Mouse (Mus musculus): Measurements from ENCODE around the gene 9330161L09Rik. TPM values are rescaled to one million over a fixed set of nuclear protein-coding genes. Genes with fewer than 3 reads are reported as not detected.
"Not testable (repeated sequence)": the region's sequence is repeated elsewhere in the genome, so short reads cannot be mapped to it uniquely, and the experiment has no call there.

9330161L09Rik gene
- polyA plus RNA-seq (2015; fragmentation: Nextera tagmentation; extraction: Ambion mirVana), result 0.78 and 0.92 TPM in 2 replicates

- 96% methylated on average over 4 of the region's 4 CpGs for WGBS
- H3K4me3 ChIP-seq, result no peak within 1 kb of the TSS
- no peak for ATAC-seq (ENCODE audit: low FRiP score)
Observed at GRCm38 (mm10) chr12:103407720-103408119, at the start of gene 9330161L09Rik. 9330161L09Rik (minus strand) TSS chr12:103407820.

GRCm38 (mm10) chr12:103457140-103457539 lies 49.5 kb upstream of the 9330161L09Rik start, which contains the start of gene Ifi27l2b:
Ifi27l2b (minus strand) TSS chr12:103457223.
- ATAC-seq (ENCODE audit: low FRiP score), result no peak
- Histone ChIP-seq H3K9ac (no peak within 1 kb of the TSS), H3K4me1 (replicated peaks) (no peaks in the 10 kb centered on the region), H3K27me3 (no peaks in the 10 kb centered on the region), H3K9me3 (no peaks in the 10 kb centered on the region), H3K36me3 (no peaks in the 10 kb centered on the region), H3K4me3 (no peak within 1 kb of the TSS), H3K27ac (no peak within 1 kb of the TSS), H3K4me2 (no peak within 1 kb of the TSS)
- WGBS, result 82% methylated on average over 3 of the region's 3 CpGs

More at GRCm38 (mm10) chr12:103407720-103408119, at the start of gene 9330161L09Rik:
- no peaks in the 10 kb centered on the region for H3K27me3 ChIP-seq
- no peak within 1 kb of the TSS for H3K4me2 ChIP-seq
- H3K27ac ChIP-seq, result no peak within 1 kb of the TSS
- peaks cover 99% of the 10 kb centered on the region for H3K36me3 ChIP-seq
- H3K9ac ChIP-seq, result no peak within 1 kb of the TSS
- no peaks in the 10 kb centered on the region for H3K4me1 ChIP-seq (replicated peaks)
- H3K9me3 ChIP-seq, result no peaks in the 10 kb centered on the region

- not testable (repeated sequence) for H3K36me3 ChIP-seq; H3K4me1 ChIP-seq (replicated peaks); H3K27ac ChIP-seq; H3K9ac ChIP-seq; ATAC-seq (ENCODE audit: low FRiP score); H3K9me3 ChIP-seq; H3K4me2 ChIP-seq; H3K27me3 ChIP-seq; H3K4me3 ChIP-seq
- WGBS, result no CpG with 5 or more reads among the region's 1 CpGs
Observed at GRCm38 (mm10) chr12:103456727-103457126, 49.1 kb upstream of the 9330161L09Rik start.

- no peak for ATAC-seq (ENCODE audit: low FRiP score)
- no peaks in the 10 kb centered on the region for H3K9me3 ChIP-seq
Observed at GRCm38 (mm10) chr12:103453361-103453760, 45.7 kb upstream of the 9330161L09Rik start.

GRCm38 (mm10) chr12:103445060-103445459 lies 37.4 kb upstream of the 9330161L09Rik start:
- H3K4me2 ChIP-seq, result no peak overlapping the region
- ATAC-seq (ENCODE audit: low FRiP score), result no peak
- H3K27me3 ChIP-seq, result no peaks in the 10 kb centered on the region
- no peak overlapping the region for H3K9ac ChIP-seq
- 84% methylated on average over 3 of the region's 3 CpGs for WGBS
- H3K9me3 ChIP-seq, result no peaks in the 10 kb centered on the region
- no peak overlapping the region for H3K4me3 ChIP-seq
- H3K4me1 ChIP-seq (replicated peaks), result no peaks in the 10 kb centered on the region
- no peaks in the 10 kb centered on the region for H3K36me3 ChIP-seq
- H3K27ac ChIP-seq, result no peak overlapping the region

More at GRCm38 (mm10) chr12:103453361-103453760, 45.7 kb upstream of the 9330161L09Rik start:
- Histone ChIP-seq H3K4me2 (no peak overlapping the region), H3K4me1 (replicated peaks) (no peaks in the 10 kb centered on the region), H3K9ac (no peak overlapping the region), H3K4me3 (no peak overlapping the region), H3K27me3 (no peaks in the 10 kb centered on the region), H3K36me3 (no peaks in the 10 kb centered on the region), H3K27ac (no peak overlapping the region)

GRCm38 (mm10) chr12:103444261-103444660 lies 36.6 kb upstream of the 9330161L09Rik start:
- not testable (repeated sequence) for H3K36me3 ChIP-seq; H3K4me3 ChIP-seq; H3K4me2 ChIP-seq; ATAC-seq (ENCODE audit: low FRiP score); H3K9ac ChIP-seq; H3K4me1 ChIP-seq (replicated peaks); H3K27me3 ChIP-seq; H3K9me3 ChIP-seq; H3K27ac ChIP-seq
- 49% methylated on average over 6 of the region's 7 CpGs for WGBS

GRCm38 (mm10) chr12:103443524-103443923 lies 35.9 kb upstream of the 9330161L09Rik start, which contains the start of gene Ifi27l2a:
Ifi27l2a (minus strand) TSS chr12:103443680.
- Histone ChIP-seq H3K9me3 (no peaks in the 10 kb centered on the region), H3K27me3 (no peaks in the 10 kb centered on the region), H3K9ac (no peak within 1 kb of the TSS), H3K4me2 (no peak within 1 kb of the TSS), H3K4me1 (replicated peaks) (no peaks in the 10 kb centered on the region), H3K36me3 (no peaks in the 10 kb centered on the region), H3K27ac (no peak within 1 kb of the TSS), H3K4me3 (no peak within 1 kb of the TSS)
- ATAC-seq (ENCODE audit: low FRiP score), result no peak
- 67% methylated on average over 3 of the region's 3 CpGs for WGBS

- H3K9me3 ChIP-seq, result no peaks in the 10 kb centered on the region
- WGBS, result 100% methylated on average over 1 of the region's 1 CpGs
- no peak for ATAC-seq (ENCODE audit: low FRiP score)
- no peaks in the 10 kb centered on the region for H3K27me3 ChIP-seq
- H3K27ac ChIP-seq, result no peak overlapping the region
- no peak overlapping the region for H3K9ac ChIP-seq
- no peak overlapping the region for H3K4me3 ChIP-seq
- no peaks in the 10 kb centered on the region for H3K36me3 ChIP-seq
- H3K4me2 ChIP-seq, result no peak overlapping the region
- no peaks in the 10 kb centered on the region for H3K4me1 ChIP-seq (replicated peaks)
Observed at GRCm38 (mm10) chr12:103437601-103438000, 30.0 kb upstream of the 9330161L09Rik start.

GRCm38 (mm10) chr12:103434861-103435260 lies 27.2 kb upstream of the 9330161L09Rik start:
- H3K27ac ChIP-seq, result no peak overlapping the region
- H3K9ac ChIP-seq, result no peak overlapping the region
- H3K4me3 ChIP-seq, result no peak overlapping the region
- H3K4me2 ChIP-seq, result no peak overlapping the region
- no peaks in the 10 kb centered on the region for H3K27me3 ChIP-seq
- no peaks in the 10 kb centered on the region for H3K36me3 ChIP-seq
- no peak for ATAC-seq (ENCODE audit: low FRiP score)
- H3K4me1 ChIP-seq (replicated peaks), result no peaks in the 10 kb centered on the region
- no peaks in the 10 kb centered on the region for H3K9me3 ChIP-seq

- no peaks in the 10 kb centered on the region for H3K27me3 ChIP-seq
- no peak within 1 kb of the TSS for H3K4me2 ChIP-seq
- WGBS, result 80% methylated on average over 8 of the region's 8 CpGs
Observed at GRCm38 (mm10) chr12:103433986-103434731, 26.5 kb upstream of the 9330161L09Rik start, which contains the start of gene Ifi27. Ifi27 (plus strand) TSS chr12:103434211.

GRCm38 (mm10) chr12:103433430-103433829 lies 25.8 kb upstream of the 9330161L09Rik start:
- Histone ChIP-seq H3K4me3 (no peak overlapping the region), H3K4me2 (no peak overlapping the region), H3K27ac (no peak overlapping the region), H3K27me3 (no peaks in the 10 kb centered on the region), H3K9me3 (no peaks in the 10 kb centered on the region), H3K36me3 (no peaks in the 10 kb centered on the region), H3K9ac (no peak overlapping the region), H3K4me1 (replicated peaks) (no peaks in the 10 kb centered on the region)
- ATAC-seq (ENCODE audit: low FRiP score), result no peak
- WGBS, result 89% methylated on average over 2 of the region's 2 CpGs

More at GRCm38 (mm10) chr12:103433986-103434731, 26.5 kb upstream of the 9330161L09Rik start, which contains the start of gene Ifi27:
- H3K9ac ChIP-seq, result no peak within 1 kb of the TSS
- ATAC-seq (ENCODE audit: low FRiP score), result no peak
- no peak within 1 kb of the TSS for H3K27ac ChIP-seq
- no peaks in the 10 kb centered on the region for H3K4me1 ChIP-seq (replicated peaks)
- H3K9me3 ChIP-seq, result no peaks in the 10 kb centered on the region
- no peak within 1 kb of the TSS for H3K4me3 ChIP-seq
- no peaks in the 10 kb centered on the region for H3K36me3 ChIP-seq

- Histone ChIP-seq H3K27me3 (no peaks in the 10 kb centered on the region), H3K9ac (no peak overlapping the region), H3K4me1 (replicated peaks) (peaks cover 29% of the 10 kb centered on the region), H3K27ac (no peak overlapping the region), H3K4me3 (no peak overlapping the region), H3K36me3 (peaks cover 11% of the 10 kb centered on the region), H3K9me3 (no peaks in the 10 kb centered on the region), H3K4me2 (no peak overlapping the region)
- 90% methylated on average over 7 of the region's 7 CpGs for WGBS
- no peak for ATAC-seq (ENCODE audit: low FRiP score)
Observed at GRCm38 (mm10) chr12:103426710-103427109, 19.1 kb upstream of the 9330161L09Rik start.

All from hindbrain, embryonic 13.5 days (tissue).